ENCODE assay signal across 26 mouse cellular contexts in the genomic region with DNA sequence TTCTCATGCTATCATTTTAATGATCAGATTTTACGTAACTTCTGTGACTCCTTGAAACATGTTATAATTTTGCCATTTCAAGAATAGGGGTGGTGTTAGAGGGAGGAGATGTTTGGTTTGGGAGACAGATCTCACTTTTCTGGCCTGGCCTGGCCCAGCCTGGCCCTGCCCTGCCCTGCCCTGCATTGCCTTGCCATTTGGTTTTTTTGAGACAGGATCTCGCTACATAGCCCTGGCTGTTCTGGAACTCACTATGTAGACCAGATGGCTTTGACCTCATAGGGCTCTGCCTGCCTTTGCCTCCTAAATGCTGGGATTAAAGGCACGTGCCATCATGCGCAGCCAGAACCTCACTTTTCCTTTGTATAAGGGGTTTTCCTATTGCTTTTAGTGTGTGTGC. TPM values are rescaled to one million over a fixed set of nuclear protein-coding genes. Genes with fewer than 3 reads are reported as not detected.
DNase-seq lines count a peak whose midpoint lies in the region; TF ChIP-seq lines count a peak whose summit lies in the region.
"Had no signal": no experiment of that assay in that cellular context is flagged by ENCODE, and none has a peak within 500 bp of the region (broad histone marks: within the 10 kb centered on the region; RNA-seq: fewer than 3 reads in every experiment).

No protein-coding gene starts in this region.

- no peaks in the 10 kb centered on the region for H3K9me3 ChIP-seq in heart, embryonic 10.5 days
- H3K9me3 ChIP-seq: G1E had no signal

- no peaks in the 10 kb centered on the region for H3K27me3 ChIP-seq in heart, embryonic 10.5 days (ENCODE audit: insufficient read depth, poor library complexity, severe bottlenecking)
- H3K27me3 ChIP-seq: CH12.LX, Patski had no signal

- H3K4me1 ChIP-seq in heart, embryonic 10.5 days: peaks cover 11% of the 10 kb centered on the region

- intact Hi-C loops in heart, postnatal 10 days (cut with DNase I): no loop called here

- 93% methylated on average over 4 of the region's 4 CpGs for WGBS in heart, embryonic 10.5 days

- no peak overlapping the region for H3K4me3 ChIP-seq in heart, embryonic 10.5 days
- no peak overlapping the region for H3K4me3 ChIP-seq in layer of hippocampus, adult 2 months

- TF ChIP-seq CTCF in layer of hippocampus, adult 2 months (conservative IDR thresholded peaks at IDR 0.05): no peak

- DNase-seq in heart, adult 11 months: peak; percentile 66
- no peak for DNase-seq in heart, postnatal 4 days
- DNase-seq in heart, embryonic 10.5 days (ENCODE audit: low spot score): peak; percentile 71
- DNase-seq in heart, postnatal 10 days: no peak
- no peak for DNase-seq in layer of hippocampus, adult 2 months (ENCODE audit: low spot score in 2 of 2)
- DNase-seq in layer of hippocampus, postnatal 36 days: no peak
- DNase-seq: adrenal gland, adult 2 months; adrenal gland, adult 8-10 months; adrenal gland, postnatal 10 days; adrenal gland, postnatal 14 days; adrenal gland, postnatal 25 days; adrenal gland, postnatal 36 days; B cell, adult 2 months; cerebellum, adult 11 months; cerebellum, adult 11-12 months; cerebellum, adult 18-20 months had no signal

- peaks cover 37% of the 10 kb centered on the region for H3K36me3 ChIP-seq in heart, embryonic 10.5 days

- no peak overlapping the region for H3K27ac ChIP-seq in heart, embryonic 10.5 days
- peak overlapping the region; percentile 39; the same call in 1 of the 2 replicates for H3K27ac ChIP-seq in layer of hippocampus, adult 2 months

RNA-seq across cellular contexts. Expression of gene Acad9, which starts 4.7 kb away (rescaled TPM):
- total RNA-seq in heart, postnatal 4 days (2021): 10 to 100 TPM; 49.5 to 62.1 TPM
- 73.4 and 90.6 TPM in 2 replicates for polyA plus RNA-seq in heart, embryonic 10.5 days (2016; fragmentation: Nextera tagmentation; extraction: Ambion mirVana)
- 10 to 100 TPM; 57.4 to 58.4 TPM for total RNA-seq in heart, postnatal 10 days (2021)
- total RNA-seq in layer of hippocampus, adult 2 months (2021): 10 to 100 TPM; 45.4 to 49.0 TPM
- 10 to 100 TPM; 43.7 to 51.1 TPM for total RNA-seq in layer of hippocampus, postnatal 36 days (2021)

RNA-seq across cellular contexts. Expression of gene Ccdc144b, which starts 17.1 kb away (rescaled TPM):
- not detected for total RNA-seq in heart, postnatal 4 days (2021)
- 0.02 TPM in 1 of 2 replicates, not detected in the other for polyA plus RNA-seq in heart, embryonic 10.5 days (2016; fragmentation: Nextera tagmentation; extraction: Ambion mirVana)
- not detected for total RNA-seq in heart, postnatal 10 days (2021)
- total RNA-seq in layer of hippocampus, adult 2 months (2021): not detected
- not detected for total RNA-seq in layer of hippocampus, postnatal 36 days (2021)
- total RNA-seq: adrenal gland, postnatal 4 days; CH12.LX; ES-E14; MEL had no signal
- polyA plus RNA-seq: activated CD4-positive, CD25-positive, alpha-beta regulatory T cell, adult 4 months; brain, embryonic 14.5 days; C2C12; CD4-positive, CD25-positive, alpha-beta regulatory T cell, adult 4 months; G1E; Patski had no signal

Comparison
In these comparisons a context has a peak if more than half of its experiments do, and no peak if none do; other contexts are left out.
1. DNase-seq: peak in heart, adult 11 months (single experiment) and heart, embryonic 10.5 days (single experiment); none in heart, postnatal 4 days (single experiment), heart, postnatal 10 days (0 of 2), layer of hippocampus, adult 2 months (0 of 2) and layer of hippocampus, postnatal 36 days (0 of 2).